In genomic region chr4:137963881-137964584, GRCm38 (mm10) we compare ENCODE assay signal across 7 mouse cellular contexts. TPM values are rescaled to one million over a fixed set of nuclear protein-coding genes. Genes with fewer than 3 reads are reported as not detected.
DNase-seq lines count a peak whose midpoint lies in the region; ATAC-seq and TF ChIP-seq lines count a peak whose summit lies in the region.

No protein-coding gene starts in this region.

- DNase-seq in adipocyte (ENCODE audit: low spot score): peak; percentile 71
- peak; percentile 81 for DNase-seq in cerebellum, adult 9-11 months
- peak; percentile 63 to 92 for DNase-seq in frontal cortex, adult 2 months (ENCODE audit: extremely low spot score in 1 of 2, low spot score in 1 of 2)
- DNase-seq in left cerebral cortex, adult 2 months (ENCODE audit: extremely low spot score in 1 of 2, low spot score in 2 of 2): peak; percentile 77 to 83
- DNase-seq in spleen, adult 18-20 months: peak; percentile 32 to 76

- H3K4me3 ChIP-seq in left cerebral cortex, adult 2 months: no peak overlapping the region
- no peak overlapping the region for H3K4me3 ChIP-seq in midbrain, embryonic 12.5 days

- peak; percentile 36 for ATAC-seq in inflammation-experienced regulatory T-cells, adult 6 months
- ATAC-seq in midbrain, embryonic 12.5 days (ENCODE audit: low FRiP score, low read depth): peak; percentile 44; the same call in 1 of the 2 replicates

- intact Hi-C loops in left cerebral cortex, adult 2 months (cut with DNase I): loop anchor here (10.0 kb wide), 1 partner anchor 141 kb away; no protein-coding TSS in a partner anchor

- no peaks in the 10 kb centered on the region for H3K27me3 ChIP-seq in midbrain, embryonic 12.5 days

- TF ChIP-seq CTCF in left cerebral cortex, adult 2 months (IDR thresholded peaks at IDR 0.05): peak; percentile 66

- H3K4me2 ChIP-seq in midbrain, embryonic 12.5 days (replicated peaks): no peak overlapping the region

- peaks cover 7% of the 10 kb centered on the region; the same call in 1 of the 2 replicates for H3K9me3 ChIP-seq in midbrain, embryonic 12.5 days

- H3K9ac ChIP-seq in midbrain, embryonic 12.5 days (replicated peaks): no peak overlapping the region

- 61% methylated on average over 8 of the region's 9 CpGs for WGBS in midbrain, embryonic 12.5 days

- peaks cover 26% of the 10 kb centered on the region for H3K36me3 ChIP-seq in midbrain, embryonic 12.5 days

- H3K4me1 ChIP-seq in midbrain, embryonic 12.5 days: no peaks in the 10 kb centered on the region

- no peak overlapping the region for H3K27ac ChIP-seq in left cerebral cortex, adult 2 months
- no peak overlapping the region for H3K27ac ChIP-seq in midbrain, embryonic 12.5 days (replicated peaks)

RNA-seq across cellular contexts. Expression of gene Eif4g3, which starts 28.8 kb away (rescaled TPM):
- 134 and 149 TPM in 2 replicates for polyA plus RNA-seq in frontal cortex, adult 2 months (2012; rRNA removed)
- 10 to 100 TPM; 33.8 to 51.8 (median 42.4) TPM for polyA plus RNA-seq in inflammation-experienced regulatory T-cells, adult 6 months (2017; shearing (Covaris generic))
- total RNA-seq in left cerebral cortex, adult 2 months (2021): 100 to 1,000 TPM; 179 to 187 TPM
- 61.6 and 62.8 TPM in 2 replicates for polyA plus RNA-seq in midbrain, embryonic 12.5 days (2016; fragmentation: Nextera tagmentation; extraction: Ambion mirVana)
